Mouse (Mus musculus) c-Kit-positive CD71-positive TER-119-positive erythroid progenitor cells, embryonic 14.5 days (primary cell): ENCODE results near the gene Vegfd.

Experiments
- DNase-seq: peaks from one replicate; pipeline ENCODE4 v3.0.0-alpha.2; 2013; ENCODE audit warnings: low spot score

The Vegfd gene

DNA sequence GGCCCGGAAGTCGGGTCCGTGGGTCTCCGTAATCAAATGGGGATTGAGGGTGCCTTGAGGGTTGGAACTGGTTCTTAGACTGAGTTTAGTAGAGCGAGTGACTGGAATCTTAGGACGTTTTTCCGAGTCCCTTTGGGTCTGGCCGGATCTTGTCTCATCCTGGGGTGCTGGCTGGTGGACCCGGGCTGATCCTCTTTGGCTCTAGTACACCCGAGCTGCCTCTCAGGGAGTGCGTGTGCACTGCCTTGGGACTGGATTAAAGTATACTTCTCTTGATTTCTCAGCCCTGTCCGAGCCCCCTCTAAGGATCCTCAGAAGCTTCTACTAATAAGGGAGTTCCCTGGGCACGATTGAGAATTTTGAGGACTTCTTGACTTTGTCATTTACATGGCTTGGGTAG is 46.8 kb downstream of the Vegfd start:
- no peak for DNase-seq

DNA sequence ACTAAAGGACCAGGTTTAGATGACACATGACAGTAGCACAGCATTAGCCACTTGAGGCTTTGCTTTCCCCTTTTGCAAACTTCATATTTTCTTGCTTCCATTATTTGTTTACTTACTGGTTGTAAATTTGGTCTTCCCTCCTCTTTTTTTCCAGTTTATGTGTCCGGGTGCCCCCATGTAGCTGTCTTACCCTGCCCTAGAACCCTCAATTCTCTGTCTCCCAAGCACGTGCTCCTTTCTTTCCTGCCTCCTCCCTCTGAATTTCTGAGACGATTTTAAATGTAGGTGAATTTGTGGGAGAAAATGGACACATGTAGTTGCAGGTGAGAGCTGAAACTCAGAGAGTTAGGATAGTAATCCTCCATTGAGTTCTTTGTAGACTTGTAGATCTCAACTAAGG is 47.3 kb downstream of the Vegfd start:
- DNase-seq: no peak

DNA sequence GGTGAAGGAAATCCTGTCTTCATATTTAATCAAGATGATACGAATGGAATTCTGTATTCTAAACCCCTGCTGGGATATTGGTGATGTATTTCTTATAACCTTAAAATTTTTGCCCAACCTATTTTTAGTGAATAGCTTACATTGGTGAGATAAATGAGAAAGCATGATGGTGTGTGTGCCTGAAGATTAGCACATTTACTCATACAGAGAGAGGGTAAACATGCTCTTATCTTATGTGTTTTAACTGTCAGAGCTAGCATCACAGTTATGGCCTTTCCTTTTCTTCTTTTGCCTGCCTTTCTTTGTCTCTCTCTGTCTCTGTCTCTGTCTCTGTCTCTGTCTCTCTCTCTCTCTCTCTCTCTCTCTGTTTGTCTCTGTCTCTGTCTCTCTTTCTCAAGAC is 51.6 kb downstream of the Vegfd start:
- DNase-seq: peak; percentile 24

DNA sequence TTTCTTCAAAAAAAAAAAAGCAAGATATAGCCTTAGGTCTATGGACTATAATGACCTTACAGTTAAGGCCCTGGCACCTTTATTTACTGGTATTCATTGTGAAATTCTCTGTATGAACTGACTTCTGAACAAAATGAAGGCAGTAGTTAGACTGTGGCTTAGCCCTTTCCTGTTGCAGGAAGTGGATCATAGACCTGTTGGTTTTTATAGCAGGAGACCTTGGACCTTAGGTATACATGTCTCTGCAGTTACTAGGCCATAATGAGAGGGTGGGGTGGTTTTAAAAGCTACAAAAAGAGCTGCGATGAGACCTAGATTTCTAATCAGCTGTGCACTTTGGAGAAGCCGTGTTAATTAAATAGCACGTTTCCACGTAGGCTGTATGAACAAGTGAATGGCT is 54.1 kb downstream of the Vegfd start:
- DNase-seq: no peak

DNA sequence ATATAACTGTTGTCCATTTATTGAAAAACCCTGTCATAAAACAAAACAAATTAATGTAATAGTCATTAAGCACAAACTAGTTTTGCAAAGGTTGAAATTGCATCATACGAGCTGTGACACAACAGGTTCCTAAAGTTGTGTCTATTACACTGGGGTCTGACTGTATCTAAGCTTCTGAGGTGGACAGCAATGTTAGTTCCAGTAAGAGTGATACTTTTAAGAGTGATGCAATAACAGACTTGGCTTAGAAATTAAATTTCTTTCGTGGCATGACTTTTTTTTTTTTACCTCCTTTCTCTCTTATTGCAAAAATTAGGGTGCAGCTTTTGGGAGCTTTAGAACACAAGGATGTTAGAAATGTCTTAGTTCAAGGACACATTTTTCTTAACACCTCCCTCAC is 55.0 kb downstream of the Vegfd start:
- DNase-seq: no peak

DNA sequence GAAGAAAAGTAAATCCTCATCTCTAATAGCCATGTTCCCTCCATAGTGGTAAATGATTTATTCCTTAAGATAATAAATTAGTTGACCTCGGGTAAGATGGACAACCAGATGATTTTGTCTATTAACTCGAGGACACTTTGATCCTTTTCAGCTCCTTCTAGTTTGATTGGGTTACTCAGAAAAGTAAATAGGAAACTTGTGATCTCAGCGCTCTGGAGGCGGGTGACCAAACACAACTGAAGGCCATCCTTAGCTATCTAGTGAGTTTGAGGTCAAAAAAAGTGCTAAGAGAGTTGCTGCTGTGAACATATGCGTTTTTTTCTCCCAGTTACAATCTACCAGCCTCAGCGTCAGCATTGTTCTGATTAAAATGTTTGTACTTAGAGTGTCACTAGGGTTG is 57.4 kb downstream of the Vegfd start:
- no peak for DNase-seq

DNA sequence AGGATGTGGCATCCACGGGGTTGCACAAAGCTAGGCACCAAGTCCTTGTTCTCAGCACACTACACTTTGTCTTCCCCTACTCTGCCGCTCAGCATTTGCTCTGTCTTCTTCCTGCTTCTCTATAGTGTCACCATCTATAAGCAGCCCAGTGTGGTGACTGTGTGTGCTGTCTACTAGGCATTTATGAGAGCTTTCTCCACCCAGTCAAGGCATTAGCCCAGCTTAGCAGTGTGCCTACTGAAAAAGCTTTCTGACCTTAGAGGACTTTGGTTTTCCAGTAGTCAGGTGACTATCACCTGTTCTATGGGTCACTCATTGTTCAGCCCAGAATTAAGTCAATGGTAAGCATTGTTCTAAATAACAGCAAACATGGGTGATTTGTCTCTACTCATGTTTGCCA is 58.0 kb downstream of the Vegfd start:
- DNase-seq: no peak

DNA sequence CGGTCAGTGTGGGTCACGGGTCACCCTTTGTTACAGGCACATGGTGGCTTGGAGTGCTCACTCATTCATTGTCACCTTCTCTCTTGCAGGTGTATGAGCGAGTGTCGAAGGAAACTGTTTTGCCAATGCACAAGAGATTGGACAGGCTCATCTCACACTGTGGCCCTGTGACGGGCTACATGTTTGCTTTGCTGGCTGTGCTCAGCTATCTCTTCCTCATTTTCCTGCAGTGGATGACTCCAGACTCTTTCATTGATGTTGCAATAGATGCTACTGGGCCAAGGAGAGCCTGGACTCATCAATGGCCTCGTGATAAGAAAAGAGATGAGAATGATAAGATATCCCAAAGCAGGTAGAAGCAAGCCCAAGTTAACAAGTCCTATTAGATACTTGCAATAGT is 58.4 kb downstream of the Vegfd start:
- no peak for DNase-seq

DNA sequence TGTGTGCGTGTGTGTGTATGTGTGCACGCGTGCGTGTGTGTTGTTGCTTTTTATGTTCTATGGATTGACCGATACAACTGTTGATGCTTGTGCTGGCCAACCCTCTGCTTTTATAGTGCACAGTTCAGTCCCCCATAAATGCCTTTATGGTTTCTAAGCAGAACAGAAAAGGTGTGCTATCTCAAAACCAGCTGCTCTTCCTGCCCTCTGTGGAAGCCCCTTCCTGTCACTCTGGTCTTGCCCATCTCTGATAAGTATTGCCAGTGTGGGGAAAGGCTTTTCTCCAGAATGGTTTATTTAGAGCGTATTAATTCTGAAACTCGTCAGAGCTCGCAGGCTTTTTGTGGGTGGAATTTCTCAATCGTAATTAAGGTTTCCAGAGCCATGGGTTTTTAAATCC is 59.5 kb downstream of the Vegfd start:
- DNase-seq: no peak

DNA sequence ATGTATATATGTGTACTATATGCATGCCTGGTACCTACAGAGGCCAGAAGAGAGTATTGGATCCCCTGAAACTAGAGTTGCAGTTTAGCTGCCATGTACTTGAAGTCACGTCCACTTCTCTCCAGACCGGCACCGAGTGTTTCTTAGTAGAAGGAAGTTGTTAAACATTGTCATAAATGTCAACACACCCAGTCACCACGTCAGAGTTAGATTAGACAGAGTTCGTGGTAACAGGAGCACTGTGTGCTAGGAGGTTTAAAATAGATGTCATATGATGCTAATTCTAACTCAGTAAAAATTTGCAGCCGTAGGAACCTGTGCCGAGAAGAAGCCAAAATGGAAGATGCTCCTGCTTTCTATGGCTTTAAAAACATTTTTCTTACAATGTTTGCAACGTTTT is 63.5 kb downstream of the Vegfd start, which contains the start of gene Asb11:
Gene Asb11, plus strand, starts transcription at position 286 of the 400 bp plus-strand sequence.
- DNase-seq: no peak

DNA sequence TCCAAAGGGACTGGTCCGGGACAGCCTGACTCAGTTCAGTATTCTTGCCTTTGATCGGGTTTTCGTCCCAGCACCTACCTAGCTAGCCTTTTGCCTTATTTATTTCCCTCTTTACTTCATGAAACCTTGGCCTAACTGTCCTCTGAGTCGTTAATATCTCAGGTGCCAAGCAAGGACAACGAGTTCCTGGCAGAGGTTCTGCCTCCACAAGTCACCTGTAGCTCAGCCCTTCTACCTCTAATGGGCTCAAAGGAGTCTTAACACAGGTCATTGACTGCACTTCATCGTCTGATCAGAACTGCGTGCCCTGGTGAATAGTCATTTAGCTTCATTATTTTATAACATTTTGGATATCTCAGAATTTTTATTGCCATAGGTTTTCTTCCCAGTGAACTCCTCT is 66.3 kb downstream of the Vegfd start:
- DNase-seq: no peak

DNA sequence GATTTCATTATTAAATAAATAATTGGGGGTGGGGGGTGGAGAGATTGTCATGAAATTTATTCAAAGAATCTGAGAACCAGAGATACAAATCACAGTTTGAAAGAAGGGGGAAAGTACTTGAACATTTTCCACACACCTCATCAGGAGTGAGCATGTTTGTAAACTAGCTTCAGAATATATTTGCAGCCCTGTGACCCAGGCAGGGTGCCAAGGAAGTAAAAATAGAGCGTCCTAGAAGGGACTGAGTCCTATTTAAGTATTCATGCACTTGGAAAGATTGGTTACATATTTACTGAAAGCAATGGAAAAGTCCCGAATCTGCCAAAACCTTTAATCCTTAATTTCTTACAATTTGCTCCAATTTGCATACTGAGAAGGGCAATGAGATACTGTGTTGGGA is 67.0 kb downstream of the Vegfd start:
- no peak for DNase-seq

DNA sequence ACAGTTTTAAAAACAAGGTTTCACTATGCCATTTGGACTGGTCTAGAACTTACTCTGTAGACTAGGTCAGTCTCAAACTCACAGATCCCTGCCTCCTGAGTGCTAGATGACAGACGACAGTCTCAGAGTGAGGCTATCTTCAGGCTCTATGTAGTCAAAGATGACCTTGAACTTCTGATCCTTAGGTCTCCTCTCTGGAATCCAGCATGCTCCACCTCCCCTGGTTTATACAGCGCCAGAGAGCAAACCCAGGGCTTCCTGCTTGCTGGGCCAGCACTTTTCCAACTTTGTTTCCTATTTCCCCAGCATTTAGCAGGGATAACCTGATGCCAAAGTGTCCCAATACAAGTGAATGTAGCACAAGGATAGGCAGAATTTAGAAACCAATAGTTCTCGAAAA is 67.5 kb downstream of the Vegfd start:
- DNase-seq: no peak

DNA sequence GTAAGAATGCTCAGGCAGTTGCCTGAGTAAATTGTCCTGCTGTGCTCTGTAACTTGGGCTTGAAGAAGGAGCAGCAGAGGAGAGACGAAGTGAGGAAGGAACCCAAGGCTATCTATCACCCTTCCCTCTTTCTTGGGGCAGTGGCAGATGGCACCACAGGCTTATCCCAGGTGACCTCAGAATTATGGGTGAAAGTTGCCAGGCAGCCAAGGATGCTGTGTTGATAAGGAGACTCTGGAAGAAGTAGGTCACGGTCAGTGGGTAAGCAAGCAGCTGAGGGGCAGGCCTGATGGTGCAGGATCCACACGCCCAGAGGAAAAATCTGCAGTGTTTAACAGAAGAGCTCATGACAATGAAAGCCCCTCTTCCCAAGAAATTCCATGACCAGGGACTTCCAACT is 68.1 kb downstream of the Vegfd start:
- DNase-seq: no peak

DNA sequence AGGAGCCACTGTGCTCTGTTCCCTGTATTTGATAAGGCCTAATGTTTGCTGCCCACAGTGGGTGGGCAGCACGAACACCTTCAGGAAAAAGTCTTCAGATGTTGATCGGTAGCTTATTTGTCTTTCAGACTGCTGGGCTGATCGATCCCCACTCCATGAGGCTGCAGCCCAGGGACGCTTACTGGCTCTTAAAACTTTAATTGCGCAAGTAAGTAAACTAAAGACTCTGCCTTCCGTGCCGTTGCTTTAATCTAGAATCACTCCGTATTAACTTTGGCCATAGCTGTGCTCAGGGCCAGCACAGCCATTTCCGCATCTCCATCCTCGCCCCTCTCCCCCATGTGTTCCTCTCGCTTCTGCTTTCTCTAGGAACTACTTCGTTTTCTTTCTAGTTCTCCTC is 72.4 kb downstream of the Vegfd start:
- DNase-seq: no peak

DNA sequence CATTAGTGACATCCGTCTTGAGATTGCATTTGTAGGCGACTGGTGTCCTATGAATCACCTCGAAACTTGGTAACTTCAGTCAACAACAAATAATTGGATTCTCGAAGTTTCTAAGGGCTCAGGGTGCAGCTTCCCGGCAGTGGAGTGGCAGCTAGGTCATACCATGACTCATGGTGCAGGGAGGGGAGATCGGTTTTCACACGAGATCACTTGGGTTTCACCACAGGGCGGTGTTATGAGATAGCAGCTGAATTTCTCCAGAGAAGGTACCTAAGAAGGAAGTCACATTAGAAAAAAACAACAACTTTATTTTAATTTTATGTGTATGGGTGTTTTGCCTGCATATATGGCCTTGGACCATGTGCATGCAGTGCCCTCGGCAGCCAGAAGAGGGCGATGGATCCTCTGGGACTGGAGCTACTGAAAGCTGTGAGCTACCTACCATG is 73.0 kb downstream of the Vegfd start:
- no peak for DNase-seq

DNA sequence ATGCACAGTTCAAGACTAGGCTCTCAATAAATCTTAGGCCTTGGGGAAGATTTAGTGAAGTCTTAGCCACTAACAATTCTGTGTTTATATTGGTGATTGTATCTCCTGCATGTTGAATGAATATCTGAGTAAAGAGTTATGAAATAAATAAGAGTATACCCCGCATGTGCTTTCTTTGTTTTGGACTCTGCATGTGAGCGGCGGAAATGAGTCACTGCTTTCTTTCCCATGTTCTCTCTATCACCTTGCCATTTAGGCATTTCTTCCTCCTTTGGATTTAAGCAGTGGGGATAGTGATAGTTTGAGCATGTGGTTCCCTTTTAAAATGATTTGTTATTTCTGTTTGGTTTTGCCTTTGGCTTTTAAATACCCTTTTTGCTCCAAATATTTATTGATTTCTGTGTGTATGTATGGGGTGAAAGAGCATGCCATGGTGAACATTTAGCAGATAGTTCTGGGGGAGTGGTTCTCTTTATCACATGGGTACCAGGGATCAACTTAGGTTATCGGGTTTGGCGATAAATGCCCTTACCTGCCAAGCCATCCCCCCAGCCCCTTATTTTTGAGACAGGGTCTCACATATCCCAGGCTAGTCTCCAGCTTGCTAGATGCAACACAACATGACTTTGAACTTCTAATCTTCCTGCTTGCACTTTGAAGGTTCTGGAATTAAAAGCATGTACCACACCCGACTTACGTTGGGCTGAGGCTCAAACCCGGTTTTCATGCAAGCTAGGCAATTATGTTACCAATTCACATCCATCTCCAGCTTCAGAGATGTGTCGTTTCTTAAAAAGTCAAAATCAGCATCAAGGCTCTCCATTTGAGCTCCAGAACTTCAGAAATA is 73.9 kb downstream of the Vegfd start:
- no peak for DNase-seq

DNA sequence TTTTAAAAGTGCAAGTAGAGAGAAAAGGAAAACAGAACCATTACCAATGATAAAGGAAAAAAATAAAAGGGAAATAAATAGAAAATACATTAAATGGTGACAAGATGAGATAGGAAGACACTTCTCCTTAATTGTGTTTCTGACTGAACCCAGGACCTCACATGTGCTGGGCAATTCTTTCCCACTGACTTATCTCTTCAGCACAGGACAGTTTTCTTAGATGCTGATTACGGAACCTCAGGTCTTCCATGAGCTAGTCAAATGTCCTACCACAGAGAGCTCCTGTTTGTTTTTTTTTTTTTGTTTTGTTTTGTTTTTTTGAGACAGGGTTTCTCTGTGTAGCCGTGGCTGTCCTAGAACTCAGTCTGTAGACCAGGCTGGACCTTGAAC is 74.5 kb downstream of the Vegfd start:
- peak; percentile 53 for DNase-seq

DNA sequence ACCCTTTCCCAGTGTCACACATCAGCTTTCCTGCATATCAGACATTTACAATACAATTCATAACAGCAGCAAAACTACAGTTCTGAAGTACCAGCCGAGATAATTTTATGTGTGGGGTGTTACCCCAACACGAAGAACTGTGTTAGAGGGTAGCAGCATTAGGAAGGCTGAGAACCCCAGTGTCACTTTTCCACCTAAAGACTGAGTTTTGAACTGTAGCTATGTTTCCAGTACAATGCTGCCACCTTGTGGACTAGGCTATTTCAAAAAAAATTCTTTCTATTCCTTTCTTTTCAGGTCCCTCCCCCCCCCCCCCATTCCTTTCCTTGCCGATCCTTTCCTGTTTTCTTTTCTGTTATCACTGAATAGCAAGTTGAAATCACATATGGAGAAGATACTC is 76.0 kb downstream of the Vegfd start:
- DNase-seq: peak; percentile 68
